ENCODE assay signal across 34 mouse cellular contexts in genomic region chr14:117641853-117642252, GRCm38 (mm10).
"Had no signal": no experiment of that assay in that cellular context is flagged by ENCODE, and none has a peak within 500 bp of the region (broad histone marks: within the 10 kb centered on the region; RNA-seq: fewer than 3 reads in every experiment).

No protein-coding gene starts in this region.

- DNase-seq: heart, postnatal 10 days; heart, postnatal 14 days; heart, postnatal 36 days; heart, postnatal 4 days; kidney, adult 11 months; kidney, adult 18-20 months; kidney, adult 2 months; kidney, adult 8-10 months; kidney, adult 9 months; kidney, postnatal 10 days; kidney, postnatal 14 days; kidney, postnatal 25 days; kidney, postnatal 36 days; kidney, postnatal 4 days; layer of hippocampus, adult 9-11 months; layer of hippocampus, postnatal 36 days had no signal

- H3K27ac ChIP-seq: heart, embryonic 10.5 days; heart, embryonic 13.5 days; heart, embryonic 15.5 days; hindbrain, embryonic 10.5 days; hindbrain, embryonic 12.5 days; hindbrain, embryonic 13.5 days; hindbrain, embryonic 14.5 days; hindbrain, embryonic 15.5 days; intestine, embryonic 15.5 days; kidney, embryonic 15.5 days; kidney, postnatal 0 days; layer of hippocampus, adult 2 months had no signal

- H3K9me3 ChIP-seq: heart, embryonic 10.5 days; heart, embryonic 12.5 days; heart, embryonic 13.5 days; heart, embryonic 15.5 days; hindbrain, embryonic 10.5 days; hindbrain, embryonic 12.5 days; hindbrain, embryonic 13.5 days; hindbrain, embryonic 15.5 days; intestine, embryonic 15.5 days; kidney, embryonic 15.5 days had no signal

- H3K27me3 ChIP-seq: hindbrain, embryonic 12.5 days; hindbrain, embryonic 13.5 days; hindbrain, embryonic 15.5 days; intestine, embryonic 15.5 days; kidney, embryonic 15.5 days had no signal

- H3K4me2 ChIP-seq: heart, embryonic 11.5 days; heart, embryonic 12.5 days; heart, embryonic 13.5 days; heart, embryonic 15.5 days; hindbrain, embryonic 12.5 days; hindbrain, embryonic 13.5 days; hindbrain, embryonic 14.5 days; hindbrain, embryonic 15.5 days; intestine, embryonic 15.5 days; kidney, embryonic 15.5 days had no signal

- H3K36me3 ChIP-seq: heart, embryonic 10.5 days; heart, embryonic 12.5 days; heart, embryonic 13.5 days; heart, embryonic 15.5 days; hindbrain, embryonic 10.5 days; hindbrain, embryonic 12.5 days; hindbrain, embryonic 13.5 days; hindbrain, embryonic 15.5 days; intestine, embryonic 15.5 days; kidney, embryonic 15.5 days had no signal

- ATAC-seq: hindbrain, embryonic 16.5 days; inflammation-experienced regulatory T-cells, adult 6 months; intestine, embryonic 15.5 days; intestine, embryonic 16.5 days; intestine, postnatal 0 days had no signal

- H3K9ac ChIP-seq: heart, embryonic 12.5 days; heart, embryonic 13.5 days; heart, embryonic 15.5 days; hindbrain, embryonic 12.5 days; hindbrain, embryonic 13.5 days; hindbrain, embryonic 14.5 days; hindbrain, embryonic 15.5 days; intestine, embryonic 15.5 days; kidney, embryonic 15.5 days had no signal

- H3K4me1 ChIP-seq: heart, embryonic 10.5 days; heart, embryonic 13.5 days; heart, embryonic 15.5 days; hindbrain, embryonic 10.5 days; hindbrain, embryonic 12.5 days; hindbrain, embryonic 13.5 days; hindbrain, embryonic 15.5 days; intestine, embryonic 15.5 days; kidney, embryonic 15.5 days had no signal

- H3K4me3 ChIP-seq: heart, embryonic 10.5 days; heart, embryonic 12.5 days; heart, embryonic 13.5 days; heart, embryonic 15.5 days; hindbrain, embryonic 10.5 days; hindbrain, embryonic 12.5 days; hindbrain, embryonic 13.5 days; hindbrain, embryonic 15.5 days; intestine, embryonic 15.5 days; kidney, embryonic 15.5 days; layer of hippocampus, adult 2 months had no signal
